Mouse (Mus musculus) lung, postnatal 25 days (tissue): Measurements from ENCODE around the gene Amotl2.

Source experiments
- DNase-seq: peaks from one replicate; pipeline ENCODE4 v3.0.0; 2022; ENCODE audit warnings: low spot score

Gene Amotl2

GRCm38 (mm10) chr9:102716481-102717163 lies at the start of gene Amotl2:
Amotl2 (plus strand) TSS chr9:102716672.
- no peak for DNase-seq

DNA sequence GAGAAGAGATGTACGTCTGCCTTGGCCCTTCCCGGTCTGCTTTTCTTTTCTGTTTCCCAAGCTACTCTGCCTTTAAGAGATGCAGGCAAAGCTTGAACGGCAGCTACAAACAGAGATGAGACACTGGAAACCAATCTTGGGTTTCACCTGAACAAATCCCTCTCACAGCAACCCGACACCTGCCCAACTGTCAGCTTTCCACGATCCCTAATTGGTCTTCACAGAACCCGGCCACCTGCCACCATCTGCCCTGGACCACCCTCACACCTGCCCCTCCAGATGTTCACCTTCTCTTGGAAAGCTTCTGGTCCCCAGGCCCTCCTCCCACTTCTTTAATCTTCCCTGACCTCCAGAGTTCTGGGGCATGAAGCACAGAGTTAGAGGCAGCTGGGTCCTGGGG lies 48.4 kb upstream of the Amotl2 start:
- DNase-seq = no peak

- DNase-seq = no peak
These were observed 47.6 kb upstream of the Amotl2 start for GRCm38 (mm10) chr9:102668906-102669305.

- no peak for DNase-seq
These were observed 43.1 kb upstream of the Amotl2 start for GRCm38 (mm10) chr9:102673381-102673780.

GRCm38 (mm10) chr9:102675922-102676321 lies 40.5 kb upstream of the Amotl2 start:
- no peak for DNase-seq

DNA sequence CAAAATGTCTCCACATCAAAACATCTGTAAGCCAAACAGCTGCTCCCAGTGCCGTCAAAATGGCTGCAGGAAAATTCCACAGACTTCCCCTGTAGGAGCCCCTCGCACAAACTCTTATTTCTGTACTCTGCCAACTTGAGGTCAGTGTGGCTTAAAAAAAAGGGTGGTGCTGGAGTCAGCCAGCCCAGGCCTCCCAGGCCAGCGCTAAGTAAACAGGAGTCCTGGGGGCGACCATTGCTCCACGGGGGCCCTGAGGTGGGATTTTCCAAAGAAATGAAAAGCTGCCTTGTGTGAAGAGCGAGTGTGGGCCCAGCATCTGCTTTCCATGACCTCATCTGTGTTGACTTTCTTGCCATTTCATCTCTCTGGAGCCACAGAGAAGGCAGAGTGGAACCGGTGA lies 35.0 kb upstream of the Amotl2 start:
- no peak for DNase-seq

- DNase-seq = no peak
These were observed 28.5 kb upstream of the Amotl2 start for GRCm38 (mm10) chr9:102687943-102688342.

GRCm38 (mm10) chr9:102689406-102689939 lies 27.0 kb upstream of the Amotl2 start:
- DNase-seq = peak; percentile 55

DNA sequence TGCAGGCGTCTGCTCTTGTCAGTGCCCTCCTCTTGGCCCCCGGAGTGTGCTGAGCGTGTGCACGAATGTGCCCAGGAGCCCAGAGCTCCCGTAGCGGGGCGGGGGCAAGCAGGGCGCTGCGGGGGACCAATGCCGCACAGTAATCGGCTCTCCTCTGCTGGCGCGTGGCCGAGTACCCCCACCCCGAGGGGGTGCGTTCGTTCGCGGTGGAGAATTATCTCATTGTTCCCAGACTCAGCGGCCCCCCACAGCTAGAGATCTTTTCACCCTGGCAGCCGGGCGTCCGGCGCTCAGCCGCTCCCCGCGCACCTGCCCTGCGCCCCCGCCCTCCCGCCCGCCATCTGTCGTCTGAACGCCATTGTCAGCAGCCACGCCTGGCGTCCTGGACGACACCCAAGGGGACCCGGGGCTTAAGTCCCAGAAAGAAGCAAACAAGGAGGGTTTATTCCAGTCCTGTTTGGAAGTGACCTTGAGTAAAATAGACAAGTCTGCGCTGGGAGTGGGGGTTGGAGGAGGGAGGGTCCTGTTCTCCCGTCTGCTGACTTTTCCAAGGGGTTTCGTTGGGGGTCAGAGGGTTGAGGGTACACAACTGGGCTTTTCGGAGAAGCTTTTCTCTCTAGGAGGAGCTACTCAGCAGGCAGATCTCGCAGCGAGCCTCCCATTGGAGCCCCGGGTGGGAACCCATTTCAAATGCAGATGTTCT lies 26.4 kb upstream of the Amotl2 start:
- no peak for DNase-seq

- DNase-seq = no peak
These were observed 25.6 kb upstream of the Amotl2 start for GRCm38 (mm10) chr9:102690891-102691290.

DNA sequence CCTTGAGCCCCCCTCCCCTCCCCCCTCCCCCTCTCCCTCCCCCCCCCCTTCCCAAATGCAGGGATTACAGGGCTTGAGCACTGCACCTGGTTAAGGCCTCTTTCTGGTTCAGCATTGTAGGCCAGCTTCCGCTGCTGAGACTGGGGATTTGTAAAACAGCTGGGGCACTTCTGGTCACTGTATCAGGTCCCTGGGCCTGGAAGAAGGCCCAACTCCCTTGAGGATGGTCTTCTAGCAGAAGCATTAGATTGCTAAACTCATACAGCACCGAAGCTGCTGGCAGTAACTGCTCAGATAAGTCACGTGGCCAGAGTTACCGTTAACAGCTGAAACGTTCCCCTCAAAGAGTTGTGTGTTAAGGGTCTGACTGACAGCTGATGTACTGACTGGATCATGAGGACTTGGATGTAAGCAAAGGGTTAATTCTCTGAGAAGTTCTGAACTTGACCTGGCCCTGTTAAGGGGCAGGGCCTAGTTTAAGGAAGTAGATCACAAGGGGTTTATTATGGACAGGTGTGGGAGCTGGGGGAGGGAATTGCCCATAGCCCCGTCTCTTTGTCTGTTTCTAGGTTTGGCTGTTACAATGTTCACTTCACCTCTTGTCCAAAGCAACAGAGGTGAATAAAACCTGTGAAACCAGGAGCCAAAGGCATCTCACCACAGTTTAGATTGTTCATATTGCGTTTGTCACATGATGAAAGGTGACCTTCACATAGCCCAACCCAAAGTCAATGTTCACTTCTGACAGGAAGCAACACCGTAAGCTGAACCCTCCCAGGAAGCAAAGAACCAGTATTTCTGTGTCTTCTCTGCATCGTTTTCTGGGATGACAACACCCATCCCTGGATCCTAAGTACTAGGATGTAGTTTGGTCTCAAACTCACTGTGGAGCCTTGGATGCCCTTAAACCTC lies 23.7 kb upstream of the Amotl2 start:
- no peak for DNase-seq

- peak; percentile 73 for DNase-seq
These were observed 15.4 kb upstream of the Amotl2 start for GRCm38 (mm10) chr9:102701042-102701441.

GRCm38 (mm10) chr9:102709504-102710135 lies 6.9 kb upstream of the Amotl2 start:
- peak; percentile 69 for DNase-seq

- DNase-seq = no peak
These were observed 6.0 kb upstream of the Amotl2 start for GRCm38 (mm10) chr9:102710520-102710919.

DNA sequence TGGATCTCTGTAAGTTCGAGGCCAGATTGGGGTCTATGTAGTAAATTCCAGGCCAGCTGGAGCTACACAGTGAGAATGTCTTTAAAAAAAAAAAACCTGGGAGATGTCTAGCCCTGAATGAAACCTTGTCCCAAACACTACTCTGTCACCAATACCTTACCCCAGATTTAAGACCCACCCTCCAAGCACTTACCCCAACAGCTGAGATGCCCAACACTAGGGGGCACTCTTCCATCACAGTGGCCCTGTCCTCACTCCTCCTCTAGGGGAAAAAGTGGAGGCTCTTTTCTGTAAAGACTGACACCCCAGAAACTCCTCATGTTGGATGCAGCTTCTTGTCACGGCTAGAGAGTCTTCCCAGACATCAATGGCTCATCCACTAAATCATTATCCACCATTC lies 2.7 kb upstream of the Amotl2 start:
- peak; percentile 75 for DNase-seq

DNA sequence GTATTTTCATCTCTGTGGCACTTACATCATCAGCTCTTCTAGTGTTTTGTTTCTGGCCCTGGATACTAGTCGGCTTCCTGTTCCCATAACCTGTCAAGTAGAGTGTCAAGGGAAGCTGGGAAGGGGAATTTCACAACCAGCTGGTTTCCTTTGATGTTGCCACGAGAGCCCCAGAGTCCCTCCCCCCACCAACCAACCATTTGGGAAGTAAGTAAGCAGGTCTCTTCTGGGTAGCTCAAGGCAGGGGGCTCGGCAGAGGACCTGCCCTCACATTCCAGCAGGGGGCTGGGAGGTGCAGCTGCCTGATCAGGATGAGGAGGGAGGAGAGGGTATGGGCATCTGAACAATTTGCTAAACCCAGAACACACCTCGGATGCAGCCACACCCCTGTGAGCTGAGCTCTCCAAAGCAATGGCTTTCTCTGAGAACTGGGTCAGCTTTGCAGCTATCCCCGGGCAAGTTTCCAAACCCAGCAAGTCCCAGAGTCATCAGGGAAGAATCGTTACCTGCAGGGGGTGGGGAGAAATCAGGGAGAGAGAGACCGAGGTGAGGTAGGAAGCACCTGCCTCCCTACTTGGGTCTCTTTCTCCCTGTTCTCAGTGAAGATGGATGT lies 1.5 kb upstream of the Amotl2 start:
- DNase-seq = peak; percentile 87

DNA sequence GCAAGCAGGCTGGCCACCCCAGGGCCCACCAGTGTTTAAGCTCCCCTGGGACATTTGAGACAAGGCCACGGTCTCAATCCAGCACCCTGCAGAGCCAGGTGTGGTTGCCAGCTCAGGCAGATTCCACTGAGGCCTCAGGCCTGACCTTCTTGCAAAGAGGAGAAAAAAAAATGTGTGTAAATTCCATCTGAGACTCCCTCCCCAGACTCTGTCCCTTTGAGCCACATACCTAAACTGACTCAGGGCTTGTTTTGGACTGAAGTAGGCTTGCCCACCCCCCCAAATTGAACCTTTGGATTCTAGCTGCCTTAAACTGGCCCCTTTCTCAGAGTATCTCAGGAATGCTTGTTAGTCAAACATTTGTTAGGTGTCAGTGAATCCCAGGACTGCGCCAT lies 969 bp upstream of the Amotl2 start:
- no peak for DNase-seq

DNA sequence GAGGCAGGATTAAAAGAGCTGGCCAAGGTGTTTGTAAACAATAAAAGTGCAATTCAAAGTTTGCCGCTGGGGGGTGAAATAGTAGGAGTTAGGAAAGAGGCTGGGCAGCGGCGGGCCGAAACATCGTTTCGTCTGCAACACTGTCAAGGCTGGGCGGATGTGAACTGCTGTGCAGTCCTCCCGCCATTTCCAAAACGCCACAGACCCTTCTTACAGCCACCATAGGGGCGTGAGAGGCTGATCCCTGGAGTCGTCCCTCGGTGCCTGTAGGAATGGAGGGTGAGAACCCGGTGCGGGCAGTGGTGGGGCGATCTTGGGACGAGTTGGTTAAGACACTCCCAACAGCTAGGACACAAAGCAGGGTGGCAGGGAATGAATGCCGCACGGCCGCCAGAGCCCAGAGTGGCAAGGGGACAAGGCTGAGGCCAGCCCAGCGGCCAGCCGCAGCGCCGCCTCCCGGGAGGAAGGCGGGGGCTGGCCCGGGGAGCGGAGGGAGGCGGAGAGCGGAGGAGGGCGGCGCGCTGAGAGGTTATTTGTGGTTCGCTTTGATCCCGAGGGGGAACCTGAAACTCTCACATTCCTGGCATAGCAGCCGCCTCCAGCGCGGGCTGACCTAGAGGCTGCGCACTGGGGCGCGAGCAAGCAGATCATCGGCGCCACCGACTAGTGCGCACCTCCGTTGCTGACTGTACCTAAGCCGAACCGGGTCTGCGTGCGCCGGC lies 853 bp downstream of the Amotl2 start:
- peak; percentile 95 for DNase-seq

DNA sequence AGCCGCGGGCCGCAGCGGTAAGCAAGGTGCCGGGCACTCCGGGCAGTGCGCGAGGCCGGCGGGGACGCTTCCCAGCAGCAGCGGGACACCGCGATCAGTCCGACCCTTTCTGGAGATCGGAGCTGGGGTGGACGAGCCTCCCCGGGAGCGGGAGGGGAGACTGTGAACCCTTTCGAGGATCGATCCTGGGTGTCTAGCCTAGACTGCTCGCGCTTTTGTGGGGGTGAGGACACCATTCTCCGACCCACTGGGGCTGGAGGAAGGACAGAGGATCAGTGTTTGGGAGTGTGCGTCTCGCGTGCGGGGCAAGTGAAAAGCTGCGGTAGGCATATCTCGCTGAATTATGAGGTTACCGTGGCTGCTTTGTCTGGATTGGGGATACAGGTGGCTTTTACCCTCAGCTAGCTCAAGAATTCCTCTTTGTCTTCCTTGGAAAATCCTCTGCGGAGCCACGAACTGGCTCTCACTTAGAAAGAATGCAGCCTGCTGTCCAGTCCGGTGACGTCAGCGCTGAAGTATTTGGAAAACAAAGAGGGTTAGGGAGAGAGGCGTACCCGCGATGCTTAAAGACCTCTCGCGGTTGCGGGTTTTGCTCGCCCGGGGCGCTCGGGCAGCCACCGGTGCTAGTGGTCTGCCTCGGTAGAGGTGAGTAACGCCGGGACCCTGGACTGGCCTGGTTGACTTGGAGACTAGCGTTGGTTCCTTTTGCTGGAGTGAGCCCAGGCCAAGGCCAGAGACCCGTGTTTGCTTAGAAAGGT lies 1.6 kb downstream of the Amotl2 start:
- DNase-seq = peak; percentile 95

DNA sequence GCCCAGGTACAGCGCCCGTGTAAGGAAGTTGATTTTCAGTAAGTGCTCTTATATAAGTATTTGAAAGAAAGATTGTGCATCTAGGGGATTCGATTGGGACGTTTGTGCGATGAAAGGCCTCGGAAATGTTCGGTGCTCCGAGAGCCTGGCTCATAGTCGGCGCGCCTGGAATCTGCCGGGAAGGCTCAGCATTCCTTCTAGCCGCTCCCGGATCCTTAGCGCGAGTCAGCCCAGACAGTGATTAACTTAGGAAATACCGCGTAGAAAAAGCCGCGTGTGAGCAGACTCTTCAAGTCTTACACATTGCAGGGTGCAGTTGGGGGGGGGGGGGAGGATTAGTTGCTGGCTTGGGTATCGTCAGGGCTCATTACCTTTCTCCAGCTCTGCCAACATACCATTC lies 2.2 kb downstream of the Amotl2 start:
- no peak for DNase-seq
